In genomic region chr14:31930367-31930766, GRCm38 (mm10) we compare ENCODE assay signal across 8 mouse cellular contexts.
DNase-seq lines count a peak whose midpoint lies in the region; ATAC-seq and TF ChIP-seq lines count a peak whose summit lies in the region.

No protein-coding gene starts in this region.

- DNase-seq in forebrain, embryonic 10.5 days (ENCODE audit: extremely low spot score, low spot score), result no peak
- peak; percentile 75 for DNase-seq in 3134 (ENCODE audit: extremely low read depth, insufficient read length, low spot score)
- DNase-seq in brain, embryonic 14.5 days (ENCODE audit: low read depth), result peak; percentile 84
- DNase-seq in heart, adult 18-20 months, result peak; percentile 89 to 93
- DNase-seq in lung, postnatal 10 days, result peak; percentile 94
- DNase-seq in natural killer cell, adult 2 months (ENCODE audit: low spot score in 2 of 2), result no peak

- H3K4me3 ChIP-seq in forebrain, embryonic 10.5 days, result no peak overlapping the region
- no peak overlapping the region for H3K4me3 ChIP-seq in forebrain, embryonic 13.5 days
- H3K4me3 ChIP-seq in kidney, embryonic 14.5 days (ENCODE audit: low read length), result no peak overlapping the region

- no peak for TF ChIP-seq CTCF in brain, embryonic 14.5 days (IDR thresholded peaks at IDR 0.05; ENCODE audit: borderline replicate concordance, extremely low read depth, insufficient read depth, insufficient read length)

- no peak overlapping the region for H3K4me2 ChIP-seq in forebrain, embryonic 13.5 days
- H3K4me2 ChIP-seq in kidney, embryonic 14.5 days (replicated peaks; ENCODE audit: low read depth, low read length), result no peak overlapping the region

- no peaks in the 10 kb centered on the region for H3K36me3 ChIP-seq in forebrain, embryonic 10.5 days (replicated peaks)
- no peaks in the 10 kb centered on the region for H3K36me3 ChIP-seq in forebrain, embryonic 13.5 days (ENCODE audit: poor library complexity, severe bottlenecking)
- H3K36me3 ChIP-seq in kidney, embryonic 14.5 days (ENCODE audit: control insufficient read depth, insufficient read depth, low read length), result no peaks in the 10 kb centered on the region

- ATAC-seq in forebrain, embryonic 13.5 days, result no peak
- no peak for ATAC-seq in kidney, embryonic 14.5 days (ENCODE audit: low FRiP score, low TSS enrichment)

- peaks cover 4% of the 10 kb centered on the region; the same call in 1 of the 2 replicates for H3K9me3 ChIP-seq in forebrain, embryonic 10.5 days
- 0 out of 2 replicates have a peak, but pooled peaks cover 4% of the 10 kb centered on the region for H3K9me3 ChIP-seq in forebrain, embryonic 13.5 days (replicated peaks)
- H3K9me3 ChIP-seq in kidney, embryonic 14.5 days (ENCODE audit: control insufficient read depth, low read length), result peaks cover 5% of the 10 kb centered on the region; the same call in 1 of the 2 replicates

- TF ChIP-seq POLR2A in brain, embryonic 14.5 days (IDR thresholded peaks at IDR 0.05; ENCODE audit: borderline replicate concordance, extremely low read depth, insufficient read depth, insufficient read length, poor library complexity, severe bottlenecking), result no peak

- H3K27me3 ChIP-seq in forebrain, embryonic 10.5 days (ENCODE audit: poor library complexity, severe bottlenecking), result no peaks in the 10 kb centered on the region
- no peaks in the 10 kb centered on the region for H3K27me3 ChIP-seq in forebrain, embryonic 13.5 days
- no peaks in the 10 kb centered on the region for H3K27me3 ChIP-seq in kidney, embryonic 14.5 days (ENCODE audit: control insufficient read depth, insufficient read depth, low read length)

- no peak overlapping the region for H3K9ac ChIP-seq in forebrain, embryonic 13.5 days
- no peak overlapping the region for H3K9ac ChIP-seq in kidney, embryonic 14.5 days (ENCODE audit: low read depth, low read length)

- H3K27ac ChIP-seq in forebrain, embryonic 10.5 days, result peak overlapping the region; percentile 74
- no peak overlapping the region for H3K27ac ChIP-seq in forebrain, embryonic 13.5 days
- H3K27ac ChIP-seq in kidney, embryonic 14.5 days (ENCODE audit: low read depth, low read length), result peak overlapping the region; percentile 43; the same call in 1 of the 2 replicates

- peaks cover 50% of the 10 kb centered on the region for H3K4me1 ChIP-seq in forebrain, embryonic 10.5 days
- peaks cover 37% of the 10 kb centered on the region for H3K4me1 ChIP-seq in forebrain, embryonic 13.5 days
- H3K4me1 ChIP-seq in kidney, embryonic 14.5 days (ENCODE audit: control insufficient read depth, insufficient read depth, low read length), result peaks cover 9% of the 10 kb centered on the region

- 89% methylated on average over 9 of the region's 9 CpGs for WGBS in forebrain, embryonic 10.5 days
- 64% methylated on average over 9 of the region's 9 CpGs for WGBS in forebrain, embryonic 13.5 days
- WGBS in kidney, embryonic 14.5 days, result 61% methylated on average over 9 of the region's 9 CpGs

Comparison
In these comparisons a context has a peak if more than half of its experiments do, and no peak if none do; other contexts are left out.
1. DNase-seq: peak in 3134 (single experiment), brain, embryonic 14.5 days (single experiment), heart, adult 18-20 months (2 of 2) and lung, postnatal 10 days (single experiment); none in forebrain, embryonic 10.5 days (single experiment) and natural killer cell, adult 2 months (0 of 2).